Mouse (Mus musculus): Measurements from ENCODE around the gene Tob2.

DNA sequence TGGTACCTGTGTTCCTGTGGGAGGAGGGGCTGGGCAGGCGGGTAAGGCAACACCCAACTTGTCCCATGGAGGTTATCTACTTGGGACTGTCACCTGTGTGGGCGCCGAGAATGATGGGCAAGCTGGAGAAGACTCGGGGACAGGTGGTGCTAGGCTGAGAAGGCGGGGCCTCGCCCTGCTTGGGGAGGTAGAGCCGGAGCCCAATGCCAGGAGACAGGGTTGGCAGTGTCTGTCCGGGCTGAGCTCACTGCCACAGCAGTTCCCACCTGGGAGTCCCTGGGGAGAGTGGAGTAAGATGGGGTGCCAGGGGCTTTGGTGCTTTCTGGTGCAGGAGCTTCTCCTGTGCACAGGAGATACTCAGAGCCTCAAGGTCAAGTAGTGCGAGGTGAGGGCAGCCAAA, 9.5 kb downstream of the Tob2 start:
- TF ChIP-seq CTCF (IDR thresholded peaks at IDR 0.05; ENCODE audit: insufficient read depth, low read depth, low read length) (no peak), POLR2A (IDR thresholded peaks at IDR 0.05; ENCODE audit: insufficient read depth, low read depth, low read length) (no peak)
